Comparison of ENCODE assay signal across 10 mouse cellular contexts in genomic region chr5:120235571-120235970, GRCm38 (mm10).
A peak's percentile ranks its signal among the peaks of the same experiment; 100 is the strongest.
DNase-seq lines count a peak whose midpoint lies in the region; ATAC-seq lines count a peak whose summit lies in the region.
"Had no signal": no experiment of that assay in that cellular context is flagged by ENCODE, and none has a peak within 500 bp of the region (broad histone marks: within the 10 kb centered on the region; RNA-seq: fewer than 3 reads in every experiment).

No protein-coding gene starts in this region.

- H3K4me3 ChIP-seq in heart, embryonic 10.5 days = no peak overlapping the region
- H3K4me3 ChIP-seq in forebrain, embryonic 16.5 days (replicated peaks; ENCODE audit: low read length) = no peak overlapping the region
- H3K4me3 ChIP-seq: stomach, embryonic 15.5 days had no signal

- peak; percentile 49 for ATAC-seq in forebrain, embryonic 16.5 days
- ATAC-seq: liver, postnatal 0 days had no signal

- H3K4me1 ChIP-seq in heart, embryonic 10.5 days = peaks cover 8% of the 10 kb centered on the region; the same call in 1 of the 2 replicates
- peaks cover 32% of the 10 kb centered on the region for H3K4me1 ChIP-seq in forebrain, embryonic 16.5 days (replicated peaks; ENCODE audit: control insufficient read depth, insufficient read depth, low read length)
- H3K4me1 ChIP-seq: stomach, embryonic 15.5 days had no signal

- no peaks in the 10 kb centered on the region for H3K36me3 ChIP-seq in heart, embryonic 10.5 days
- no peaks in the 10 kb centered on the region for H3K36me3 ChIP-seq in forebrain, embryonic 16.5 days (ENCODE audit: control insufficient read depth, insufficient read depth)
- H3K36me3 ChIP-seq: stomach, embryonic 15.5 days had no signal

- 70% methylated on average over 11 of the region's 11 CpGs for WGBS in heart, embryonic 10.5 days
- 20% methylated on average over 11 of the region's 11 CpGs for WGBS in forebrain, embryonic 16.5 days

- H3K9ac ChIP-seq in forebrain, embryonic 16.5 days (replicated peaks; ENCODE audit: low read depth, low read length) = no peak overlapping the region
- H3K9ac ChIP-seq: liver, postnatal 0 days; stomach, embryonic 15.5 days had no signal

- no peaks in the 10 kb centered on the region for H3K9me3 ChIP-seq in heart, embryonic 10.5 days
- no peaks in the 10 kb centered on the region for H3K9me3 ChIP-seq in forebrain, embryonic 16.5 days (ENCODE audit: control insufficient read depth, low read length)
- H3K9me3 ChIP-seq: stomach, embryonic 15.5 days had no signal

- H3K27ac ChIP-seq in heart, embryonic 10.5 days = no peak overlapping the region
- peak overlapping the region; percentile 30 for H3K27ac ChIP-seq in forebrain, embryonic 16.5 days (ENCODE audit: low read length)
- H3K27ac ChIP-seq: stomach, embryonic 15.5 days had no signal

- H3K27me3 ChIP-seq in heart, embryonic 10.5 days (ENCODE audit: insufficient read depth, poor library complexity, severe bottlenecking) = peaks cover 62% of the 10 kb centered on the region
- H3K27me3 ChIP-seq in forebrain, embryonic 16.5 days (replicated peaks; ENCODE audit: control insufficient read depth, insufficient read depth, low read length) = no peaks in the 10 kb centered on the region
- H3K27me3 ChIP-seq: stomach, embryonic 15.5 days had no signal

- H3K4me2 ChIP-seq in forebrain, embryonic 16.5 days (ENCODE audit: low read length) = peak overlapping the region; percentile 11; the same call in 1 of the 2 replicates
- H3K4me2 ChIP-seq: stomach, embryonic 15.5 days had no signal

- peak; percentile 31 for DNase-seq in heart, postnatal 4 days
- DNase-seq in heart, embryonic 10.5 days (ENCODE audit: low spot score) = no peak
- DNase-seq in layer of hippocampus, postnatal 10 days (ENCODE audit: low spot score in 2 of 2) = peak; percentile 60 to 77
- peak; percentile 24 for DNase-seq in right cerebral cortex, adult 18-20 months
- DNase-seq in kidney, adult 11 months = no peak
- DNase-seq in spleen, adult 18-20 months = no peak
- DNase-seq in gastrocnemius, postnatal 36 days = no peak
- DNase-seq: liver, postnatal 0 days had no signal

- intact Hi-C loops in gastrocnemius, postnatal 36 days (cut with DNase I) = no loop called here

Comparison
In these comparisons a context has a peak if more than half of its experiments do, and no peak if none do; other contexts are left out.
1. DNase-seq: peak in heart, postnatal 4 days (single experiment), layer of hippocampus, postnatal 10 days (2 of 2) and right cerebral cortex, adult 18-20 months (single experiment); none in heart, embryonic 10.5 days (single experiment), kidney, adult 11 months (single experiment), spleen, adult 18-20 months (0 of 2) and gastrocnemius, postnatal 36 days (0 of 2).